Mouse (Mus musculus) cerebellum, adult 2 months (tissue): Measurements from ENCODE around the gene Rpl36-ps4.

Experiments
- CTCF ChIP-seq: fragments of 200-500 bp; IDR thresholded peaks from 2 replicates; pipeline ENCODE4 v1.5.1; 2011; ENCODE audit warnings: low read depth, mild to moderate bottlenecking, control low read depth, low read length, moderate library complexity, borderline replicate concordance; ENCODE audit not compliant: insufficient read depth
- POLR2A ChIP-seq: fragments of 200-500 bp; IDR thresholded peaks from 2 replicates; pipeline ENCODE4 v1.6.1; 2011; ENCODE audit warnings: low read length, control low read depth, borderline replicate concordance; ENCODE audit not compliant: insufficient read depth

GRCm38 (mm10) chr17:87901163-87901562 lies 19.6 kb upstream of the Rpl36-ps4 start:
- TF ChIP-seq POLR2A (no peak), CTCF (no peak)
